Mouse (Mus musculus) kidney, embryonic 15.5 days (tissue): Measurements from ENCODE around the gene Gng12. TPM values are rescaled to one million over a fixed set of nuclear protein-coding genes. Genes with fewer than 3 reads are reported as not detected.

ENCODE experiments used
- ATAC-seq: fragments of 200-750 bp; cut with Nextera tagmentation; replicated peaks from 2 replicates; pipeline ENCODE4 v1.8.0; 2017; ENCODE audit warnings: moderate TSS enrichment; ENCODE audit not compliant: low FRiP score
- H3K27ac ChIP-seq: fragments of 300-500 bp; sonication (generic); 2 replicates; pipeline ENCODE4 v1.5.1; 2015; ENCODE audit warnings: mild to moderate bottlenecking, inconsistent platforms
- H3K27me3 ChIP-seq: fragments of 300-500 bp; sonication (generic); 2 replicates; pipeline ENCODE4 v1.6.1; 2015; ENCODE audit warnings: inconsistent platforms
- H3K36me3 ChIP-seq: fragments of 300-500 bp; sonication (generic); 2 replicates; pipeline ENCODE4 v1.6.1; 2015; ENCODE audit warnings: inconsistent platforms
- H3K4me1 ChIP-seq: fragments of 300-500 bp; sonication (generic); 2 replicates; pipeline ENCODE4 v1.6.1; 2015; ENCODE audit warnings: inconsistent platforms
- H3K4me2 ChIP-seq: fragments of 300-500 bp; sonication (generic); 2 replicates; pipeline ENCODE4 v1.6.1; 2015; ENCODE audit warnings: moderate library complexity, mild to moderate bottlenecking, inconsistent platforms
- H3K4me3 ChIP-seq: fragments of 300-500 bp; sonication (generic); replicated peaks from 2 replicates; pipeline ENCODE4 v1.5.1; 2015; ENCODE audit warnings: mild to moderate bottlenecking, inconsistent platforms
- H3K9ac ChIP-seq: fragments of 300-500 bp; sonication (generic); 2 replicates; pipeline ENCODE4 v1.6.1; 2015; ENCODE audit warnings: mild to moderate bottlenecking, inconsistent platforms
- H3K9me3 ChIP-seq: fragments of 300-500 bp; sonication (generic); replicated peaks from 2 replicates; pipeline ENCODE4 v1.6.1; 2016; ENCODE audit warnings: inconsistent platforms
- WGBS: fragments of 180-500 bp; shearing (Covaris S2); methylation state at CpG from one replicate; pipeline ENCODE4 v1.1.7; 2015; ENCODE audit warnings: mixed read lengths; 5-methylcytosine and 5-hydroxymethylcytosine counted together
- polyA plus RNA-seq: library from polyadenylated mRNA; unstranded; fragments of >200 nt; fragmentation: Nextera tagmentation; extraction: Ambion mirVana; gene quantifications from 2 replicates; pipeline ENCODE4 v1.2.1, GENCODE M21; 2015

The Gng12 gene
- polyA plus RNA-seq, 1 experiment from 2014 or later, result 95.7 TPM

DNA sequence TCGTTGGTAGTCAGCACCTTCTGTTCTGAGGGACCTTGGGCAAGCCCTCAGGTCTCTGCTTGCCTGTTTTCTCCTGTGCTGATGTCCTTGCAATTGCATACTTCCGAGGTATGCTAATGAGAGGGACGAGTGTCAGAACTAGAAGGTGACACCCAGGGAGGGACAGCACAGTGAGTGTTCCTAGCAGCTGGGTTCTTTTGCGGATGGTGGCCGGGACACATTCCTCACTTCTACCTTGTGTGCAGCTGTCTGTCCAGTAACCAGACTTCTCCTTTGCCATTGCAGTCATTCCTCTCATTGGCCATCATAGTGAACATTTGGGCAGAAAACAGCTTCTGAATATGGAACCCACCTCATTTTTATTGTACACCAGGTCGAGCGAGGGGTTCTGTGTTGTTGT is 89.3 kb downstream of the Gng12 start:
- 0 out of 2 replicates have a peak, but pooled peaks have one; percentile 18 for ATAC-seq
- Histone ChIP-seq H3K36me3 (no peaks in the 10 kb centered on the region), H3K4me1 (peaks cover 17% of the 10 kb centered on the region; the same call in 1 of the 2 replicates), H3K4me3 (no peak overlapping the region), H3K27ac (no peak overlapping the region), H3K9me3 (no peaks in the 10 kb centered on the region), H3K9ac (no peak overlapping the region), H3K4me2 (no peak overlapping the region), H3K27me3 (no peaks in the 10 kb centered on the region)
- WGBS, result 71% methylated on average over 7 of the region's 7 CpGs

DNA sequence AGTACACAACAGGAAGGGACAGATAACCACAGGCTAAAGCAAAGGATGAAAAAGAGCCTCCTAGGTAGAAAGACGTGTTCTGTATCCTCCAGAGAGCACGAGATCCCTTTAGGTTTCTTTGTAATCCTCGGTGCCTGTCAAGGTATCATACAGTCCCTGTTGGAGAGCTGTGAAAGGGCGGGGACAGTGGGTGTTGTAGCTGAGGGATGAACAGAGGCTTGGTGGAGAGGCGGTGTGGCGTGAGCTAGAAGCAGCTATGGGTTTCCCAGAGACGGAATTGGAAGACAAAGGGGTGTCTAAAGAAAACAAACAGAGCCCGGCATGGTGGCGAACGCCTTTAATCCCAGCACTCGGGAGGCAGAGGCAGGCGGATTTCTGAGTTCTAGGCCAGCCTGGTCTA is 89.9 kb downstream of the Gng12 start:
- 89% methylated on average over 12 of the region's 12 CpGs for WGBS
- H3K4me1 ChIP-seq, result peaks cover 17% of the 10 kb centered on the region; the same call in 1 of the 2 replicates
- H3K27ac ChIP-seq, result no peak overlapping the region
- H3K36me3 ChIP-seq, result no peaks in the 10 kb centered on the region
- no peak overlapping the region for H3K4me2 ChIP-seq
- H3K27me3 ChIP-seq, result no peaks in the 10 kb centered on the region
- ATAC-seq, result no peak
- no peak overlapping the region for H3K9ac ChIP-seq
- H3K4me3 ChIP-seq, result no peak overlapping the region
- no peaks in the 10 kb centered on the region for H3K9me3 ChIP-seq

DNA sequence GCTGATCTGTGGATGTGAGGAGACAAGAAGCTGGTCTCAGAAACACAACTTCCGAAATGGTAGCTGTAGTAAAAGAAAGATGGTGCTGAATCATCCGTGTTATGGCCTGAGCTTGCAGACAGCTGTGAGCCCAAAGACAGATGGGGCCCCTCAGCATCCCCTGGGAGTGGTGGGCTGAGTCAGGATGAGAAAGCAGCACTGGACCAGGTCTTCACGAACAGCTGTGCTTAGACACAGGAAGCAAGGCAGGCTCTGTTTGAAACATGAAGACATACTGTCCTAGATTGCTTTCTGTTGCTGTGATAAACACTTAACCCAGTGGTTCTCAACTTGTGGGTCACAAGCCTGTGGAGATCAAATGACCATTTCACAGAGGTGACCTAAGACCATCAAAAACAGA is 91.4 kb downstream of the Gng12 start:
- no peaks in the 10 kb centered on the region for H3K9me3 ChIP-seq
- no peak overlapping the region for H3K27ac ChIP-seq
- no peaks in the 10 kb centered on the region for H3K36me3 ChIP-seq
- no peak overlapping the region for H3K4me3 ChIP-seq
- H3K9ac ChIP-seq, result no peak overlapping the region
- peak; percentile 70 for ATAC-seq
- 52% methylated on average over 3 of the region's 3 CpGs for WGBS
- H3K4me1 ChIP-seq, result peaks cover 22% of the 10 kb centered on the region; the same call in 1 of the 2 replicates
- no peaks in the 10 kb centered on the region for H3K27me3 ChIP-seq
- H3K4me2 ChIP-seq, result no peak overlapping the region

DNA sequence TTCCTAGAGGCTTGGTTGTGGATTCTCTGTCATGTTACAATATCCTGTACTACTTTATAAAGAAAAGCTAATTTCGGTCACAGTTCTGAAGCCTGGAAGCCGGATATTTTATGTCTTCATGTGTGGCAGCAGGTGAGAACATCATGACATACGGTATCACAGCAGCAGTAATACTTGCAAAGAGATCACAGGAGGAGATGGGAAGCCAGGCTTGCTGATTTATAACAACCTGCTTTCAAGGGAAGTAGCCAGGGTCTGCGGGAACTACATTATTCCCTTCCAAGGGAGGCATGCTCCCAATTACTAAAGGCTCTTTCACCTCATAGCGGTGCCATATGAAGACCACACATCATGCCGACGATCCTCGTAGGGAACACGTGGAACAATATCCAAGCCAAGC is 92.2 kb downstream of the Gng12 start:
- no peak overlapping the region for H3K4me2 ChIP-seq
- no peak overlapping the region for H3K27ac ChIP-seq
- H3K9me3 ChIP-seq, result no peaks in the 10 kb centered on the region
- H3K36me3 ChIP-seq, result no peaks in the 10 kb centered on the region
- 83% methylated on average over 9 of the region's 9 CpGs for WGBS
- ATAC-seq, result no peak
- no peak overlapping the region for H3K9ac ChIP-seq
- no peaks in the 10 kb centered on the region for H3K27me3 ChIP-seq
- H3K4me3 ChIP-seq, result no peak overlapping the region
- peaks cover 22% of the 10 kb centered on the region; the same call in 1 of the 2 replicates for H3K4me1 ChIP-seq

DNA sequence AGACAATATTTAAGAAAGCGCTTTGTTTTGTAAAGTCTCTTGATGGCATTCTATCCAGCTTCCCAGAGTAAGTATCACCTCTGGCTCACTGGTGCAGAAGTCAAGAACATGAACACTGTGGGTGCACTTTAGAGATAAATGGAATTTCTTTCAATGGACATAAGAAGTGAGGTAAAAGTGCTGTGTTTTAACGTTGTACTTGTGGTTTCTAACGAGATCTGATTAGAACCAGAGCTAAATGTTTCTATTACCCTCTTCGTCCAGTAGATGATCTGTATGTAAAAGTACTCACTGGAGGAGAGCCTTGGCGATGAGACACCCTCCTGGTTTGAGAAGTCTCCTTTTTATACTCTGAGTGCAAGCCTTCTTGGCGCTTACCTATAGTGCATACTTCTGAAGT is 92.8 kb downstream of the Gng12 start:
- Histone ChIP-seq H3K4me3 (no peak overlapping the region), H3K9ac (no peak overlapping the region), H3K27me3 (no peaks in the 10 kb centered on the region), H3K4me2 (no peak overlapping the region), H3K4me1 (peaks cover 22% of the 10 kb centered on the region; the same call in 1 of the 2 replicates), H3K9me3 (no peaks in the 10 kb centered on the region), H3K36me3 (no peaks in the 10 kb centered on the region), H3K27ac (no peak overlapping the region)
- WGBS, result 89% methylated on average over 6 of the region's 6 CpGs
- ATAC-seq, result no peak

DNA sequence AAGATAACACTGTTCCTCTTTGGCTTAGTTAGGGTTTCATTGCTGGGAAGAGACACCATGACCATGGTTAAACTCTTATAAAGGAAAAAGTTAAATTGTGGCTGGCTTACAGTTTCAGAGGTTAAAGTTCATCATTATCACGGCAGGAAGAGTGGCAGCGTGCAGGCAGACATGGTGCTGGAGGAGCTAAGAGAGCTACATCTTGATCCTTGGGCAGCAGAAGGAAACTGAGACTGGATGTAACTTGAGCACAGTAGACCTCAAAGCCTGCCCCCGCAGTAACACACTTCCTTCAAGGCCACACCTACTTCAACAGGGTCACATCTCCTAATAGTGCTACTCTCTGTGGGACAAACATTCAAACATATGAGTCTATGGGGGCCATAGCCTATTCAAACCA is 93.3 kb downstream of the Gng12 start:
- ATAC-seq, result no peak
- 47% methylated on average over 3 of the region's 3 CpGs for WGBS

DNA sequence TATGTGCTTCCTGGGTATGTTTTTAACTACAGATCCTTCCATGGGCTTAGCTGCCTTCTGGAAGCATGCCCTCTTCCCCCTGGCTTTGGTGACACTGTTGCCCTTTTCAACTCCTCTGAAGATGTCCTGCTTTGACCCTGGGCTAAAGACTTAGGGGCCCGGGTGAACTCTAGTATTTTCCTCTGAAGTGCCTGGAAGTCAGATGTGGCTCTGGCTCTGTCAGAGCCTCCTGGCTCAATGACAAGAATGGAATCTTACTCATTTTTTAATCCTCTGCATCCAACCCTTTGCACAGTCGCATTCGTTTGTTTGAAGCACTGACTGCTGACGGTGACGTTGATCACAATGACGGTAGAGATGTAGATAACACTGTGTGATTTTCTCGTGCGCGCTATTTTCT is 96.0 kb downstream of the Gng12 start:
- WGBS, result 75% methylated on average over 9 of the region's 9 CpGs
- H3K4me2 ChIP-seq, result no peak overlapping the region

More for the DNA sequence above, 93.3 kb downstream of the Gng12 start:
- Histone ChIP-seq H3K9me3 (no peaks in the 10 kb centered on the region), H3K27ac (no peak overlapping the region), H3K4me1 (peaks cover 22% of the 10 kb centered on the region; the same call in 1 of the 2 replicates), H3K36me3 (no peaks in the 10 kb centered on the region), H3K4me3 (no peak overlapping the region), H3K9ac (no peak overlapping the region), H3K4me2 (no peak overlapping the region), H3K27me3 (no peaks in the 10 kb centered on the region)

DNA sequence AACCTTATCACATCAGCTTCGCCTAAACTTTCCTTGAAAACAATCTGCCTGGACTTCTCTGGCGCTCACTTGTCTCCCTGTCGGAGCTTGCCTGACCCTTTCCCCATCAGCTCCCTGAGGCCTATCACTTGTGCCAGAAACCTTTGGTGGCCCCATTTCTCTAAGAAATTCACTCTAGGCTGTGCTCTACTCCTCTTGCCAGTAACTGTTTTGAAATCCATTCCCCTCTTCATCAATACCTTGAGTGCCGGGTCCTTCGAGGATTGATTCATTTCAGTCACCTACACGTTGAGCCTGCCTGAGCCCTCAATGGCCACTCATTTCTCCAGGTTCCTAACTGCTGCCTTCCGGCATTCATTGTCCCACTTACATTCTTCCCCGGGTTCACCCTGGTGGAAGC is 96.6 kb downstream of the Gng12 start:
- ATAC-seq, result no peak
- H3K9ac ChIP-seq, result no peak overlapping the region
- no peaks in the 10 kb centered on the region for H3K27me3 ChIP-seq
- WGBS, result 84% methylated on average over 8 of the region's 8 CpGs
- H3K4me2 ChIP-seq, result no peak overlapping the region
- H3K9me3 ChIP-seq, result no peaks in the 10 kb centered on the region
- H3K27ac ChIP-seq, result no peak overlapping the region
- H3K4me3 ChIP-seq, result no peak overlapping the region
- H3K36me3 ChIP-seq, result no peaks in the 10 kb centered on the region
- H3K4me1 ChIP-seq, result peaks cover 10% of the 10 kb centered on the region; the same call in 1 of the 2 replicates

More for the DNA sequence above, 96.0 kb downstream of the Gng12 start:
- H3K9me3 ChIP-seq, result no peaks in the 10 kb centered on the region
- H3K9ac ChIP-seq, result no peak overlapping the region
- no peak for ATAC-seq
- no peak overlapping the region for H3K27ac ChIP-seq
- H3K27me3 ChIP-seq, result no peaks in the 10 kb centered on the region
- H3K4me3 ChIP-seq, result no peak overlapping the region
- H3K36me3 ChIP-seq, result no peaks in the 10 kb centered on the region
- H3K4me1 ChIP-seq, result peaks cover 14% of the 10 kb centered on the region; the same call in 1 of the 2 replicates

DNA sequence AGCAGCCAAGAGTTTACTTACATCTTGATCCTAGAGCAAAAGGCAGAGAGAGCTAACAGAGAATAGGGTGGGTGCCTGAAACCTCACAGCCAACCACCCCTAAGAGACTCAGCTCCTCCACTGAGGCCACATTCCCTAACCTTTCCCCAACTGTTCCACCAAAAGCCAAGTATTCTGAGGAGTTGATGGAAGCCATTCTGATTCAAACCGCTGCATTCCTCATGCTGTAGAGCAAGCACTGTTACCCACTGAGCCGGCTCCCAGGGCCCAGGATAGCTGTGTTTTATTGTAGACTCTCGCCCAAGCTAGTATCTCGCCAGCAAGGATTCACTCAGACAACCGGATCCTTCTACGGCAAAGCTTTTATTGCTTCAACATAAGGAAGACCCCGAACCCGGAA is 98.8 kb downstream of the Gng12 start:
- no peaks in the 10 kb centered on the region for H3K36me3 ChIP-seq
- H3K9me3 ChIP-seq, result no peaks in the 10 kb centered on the region
- no peaks in the 10 kb centered on the region for H3K27me3 ChIP-seq
- no peak for ATAC-seq
- 93% methylated on average over 8 of the region's 8 CpGs for WGBS
- H3K4me2 ChIP-seq, result no peak overlapping the region
- H3K9ac ChIP-seq, result no peak overlapping the region
- H3K4me3 ChIP-seq, result no peak overlapping the region
- H3K4me1 ChIP-seq, result peaks cover 14% of the 10 kb centered on the region
- H3K27ac ChIP-seq, result no peak overlapping the region

DNA sequence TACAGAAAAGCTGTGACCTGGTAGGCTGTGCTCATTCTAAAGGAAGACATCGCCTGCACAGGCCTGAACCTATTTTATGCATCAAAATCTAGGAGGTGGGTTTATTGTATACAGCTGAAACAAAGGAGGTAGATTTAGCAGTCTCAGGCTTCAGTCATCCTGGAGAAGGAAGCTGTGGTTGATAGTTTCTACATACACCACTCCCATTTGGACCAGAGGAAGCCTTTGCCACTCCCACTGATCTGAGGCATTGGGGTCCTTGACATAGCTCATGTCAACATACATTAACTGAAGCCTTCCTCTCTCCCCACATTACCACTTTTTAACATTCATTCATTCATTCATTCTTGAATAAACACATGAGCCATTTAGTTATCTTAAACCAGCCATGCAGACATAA is 99.6 kb downstream of the Gng12 start:
- 92% methylated on average over 1 of the region's 1 CpGs for WGBS

DNA sequence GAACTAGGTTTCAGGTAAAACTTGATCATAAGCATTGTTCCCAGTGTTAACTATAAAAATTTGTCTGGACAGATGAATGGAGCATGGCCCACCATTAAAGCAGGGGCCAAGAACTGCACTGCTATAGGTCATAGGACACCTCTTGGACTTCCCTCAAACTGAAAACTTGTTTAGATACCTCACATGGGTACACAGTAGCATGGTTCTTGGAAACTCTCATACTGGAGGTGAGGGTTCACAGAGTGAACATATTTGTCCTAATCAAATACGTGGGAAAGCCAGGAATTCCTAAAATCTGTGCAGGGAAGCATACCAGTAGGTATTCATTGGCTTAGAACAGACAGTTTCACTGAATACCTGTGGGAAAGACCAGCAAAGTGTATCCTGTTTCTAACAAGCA is 100.1 kb downstream of the Gng12 start:
- H3K9ac ChIP-seq, result no peak overlapping the region
- no peak for ATAC-seq
- no peaks in the 10 kb centered on the region for H3K9me3 ChIP-seq
- 56% methylated on average over 1 of the region's 1 CpGs for WGBS
- H3K4me2 ChIP-seq, result no peak overlapping the region
- no peak overlapping the region for H3K27ac ChIP-seq
- peaks cover 17% of the 10 kb centered on the region for H3K4me1 ChIP-seq
- no peaks in the 10 kb centered on the region for H3K36me3 ChIP-seq
- H3K4me3 ChIP-seq, result no peak overlapping the region
- H3K27me3 ChIP-seq, result no peaks in the 10 kb centered on the region

More for the DNA sequence above, 99.6 kb downstream of the Gng12 start:
- Histone ChIP-seq H3K27me3 (no peaks in the 10 kb centered on the region), H3K4me1 (peaks cover 17% of the 10 kb centered on the region), H3K9ac (no peak overlapping the region), H3K27ac (no peak overlapping the region), H3K4me2 (no peak overlapping the region), H3K4me3 (no peak overlapping the region), H3K9me3 (no peaks in the 10 kb centered on the region), H3K36me3 (no peaks in the 10 kb centered on the region)
- ATAC-seq, result no peak

DNA sequence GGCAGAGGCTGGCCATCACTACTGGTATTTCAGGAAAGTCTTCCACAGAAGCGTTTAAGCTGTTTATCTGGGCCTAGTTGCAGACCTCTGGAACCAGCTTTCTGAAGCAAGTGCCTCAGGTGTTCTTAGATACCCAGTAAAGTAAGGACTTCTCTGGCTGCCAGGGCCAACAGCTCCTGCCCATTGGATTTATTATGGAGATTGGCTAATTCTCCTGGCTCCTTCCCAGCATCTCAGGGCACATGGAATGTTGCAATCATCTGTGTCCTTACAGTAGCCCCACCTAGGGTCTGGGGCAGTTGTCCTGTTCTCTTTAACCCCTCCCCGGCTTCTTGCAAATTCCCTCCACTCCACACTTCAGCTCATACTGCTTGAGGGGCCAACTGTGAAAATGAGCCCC is 102.4 kb downstream of the Gng12 start:
- no peak for ATAC-seq
- Histone ChIP-seq H3K27me3 (no peaks in the 10 kb centered on the region), H3K4me3 (no peak overlapping the region), H3K9me3 (no peaks in the 10 kb centered on the region), H3K27ac (no peak overlapping the region), H3K4me1 (peaks cover 12% of the 10 kb centered on the region), H3K4me2 (no peak overlapping the region), H3K36me3 (no peaks in the 10 kb centered on the region), H3K9ac (no peak overlapping the region)
- 82% methylated on average over 2 of the region's 2 CpGs for WGBS

DNA sequence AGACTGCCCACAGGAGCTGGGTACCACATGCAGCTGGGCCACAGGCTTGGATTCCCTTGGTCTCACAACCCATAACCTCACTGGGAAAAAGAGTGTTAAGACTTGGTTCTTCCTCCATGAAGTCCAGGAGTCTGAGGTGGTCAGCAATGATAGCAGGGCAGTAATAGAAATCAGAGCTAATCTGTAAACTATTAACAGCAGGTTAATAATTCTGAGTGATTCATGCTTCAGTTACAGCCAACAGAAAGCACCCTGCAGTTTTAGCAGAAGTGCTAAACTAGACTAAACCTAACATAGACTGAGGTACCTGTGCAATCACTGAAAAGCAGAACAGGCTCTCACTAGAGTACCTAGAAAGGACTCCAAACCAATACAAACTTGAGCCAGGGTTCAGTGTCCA is 103.6 kb downstream of the Gng12 start:
- Histone ChIP-seq H3K36me3 (no peaks in the 10 kb centered on the region), H3K9ac (no peak overlapping the region), H3K27ac (peak overlapping the region; percentile 84), H3K27me3 (no peaks in the 10 kb centered on the region), H3K4me2 (no peak overlapping the region), H3K4me1 (peaks cover 12% of the 10 kb centered on the region), H3K9me3 (no peaks in the 10 kb centered on the region), H3K4me3 (no peak overlapping the region)
- peak; percentile 82 for ATAC-seq
